Mouse (Mus musculus): ENCODE data around the gene Adcy9.

Gene Adcy9

DNA sequence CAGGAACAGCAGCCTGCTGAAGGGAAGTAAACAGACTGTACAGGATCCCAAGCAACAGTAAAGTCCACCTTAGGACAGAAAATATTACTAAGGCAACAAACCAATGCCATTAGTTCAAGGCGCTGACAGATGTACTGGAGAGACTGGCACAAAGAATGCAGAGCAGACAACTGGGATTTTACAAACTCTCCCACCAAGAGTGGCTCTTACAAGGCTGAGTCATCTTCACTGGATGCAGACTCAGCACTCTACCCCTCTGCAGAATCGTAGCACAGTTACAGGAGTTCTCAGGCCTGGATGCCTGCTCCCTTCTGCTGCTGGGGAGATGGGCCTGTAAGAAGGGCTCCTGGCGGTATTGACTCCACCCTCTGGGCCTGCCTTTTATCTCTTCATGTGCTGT is 99.4 kb downstream of the Adcy9 start:
- no peak for DNase-seq (ENCODE audit: low spot score in 2 of 2)

DNA sequence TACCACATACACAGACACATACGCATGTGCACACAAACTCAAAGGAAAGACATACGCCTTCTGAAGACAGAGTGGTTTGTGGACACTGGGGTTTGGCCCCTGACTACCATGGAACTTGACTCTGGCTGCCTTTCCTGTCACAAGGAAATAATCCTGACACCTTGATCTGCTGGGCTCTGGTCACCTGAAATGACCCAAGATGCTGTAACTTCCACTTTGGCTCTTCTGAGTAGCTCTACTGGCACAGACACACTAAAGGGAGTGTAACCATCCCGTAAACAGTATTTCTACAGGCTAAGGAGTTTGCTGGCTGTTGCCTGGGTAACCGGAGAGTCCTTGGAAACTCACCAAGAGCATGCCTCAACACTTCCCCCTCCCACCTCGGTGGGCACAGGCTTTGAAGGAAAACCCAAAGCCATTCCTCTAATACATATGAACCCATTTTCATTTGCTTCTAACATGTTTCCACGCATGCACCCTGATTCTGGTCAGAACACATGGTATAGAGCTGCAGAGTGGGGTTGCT is 102.2 kb downstream of the Adcy9 start:
- peak; percentile 42 to 46 for DNase-seq (ENCODE audit: low spot score in 2 of 2)

DNA sequence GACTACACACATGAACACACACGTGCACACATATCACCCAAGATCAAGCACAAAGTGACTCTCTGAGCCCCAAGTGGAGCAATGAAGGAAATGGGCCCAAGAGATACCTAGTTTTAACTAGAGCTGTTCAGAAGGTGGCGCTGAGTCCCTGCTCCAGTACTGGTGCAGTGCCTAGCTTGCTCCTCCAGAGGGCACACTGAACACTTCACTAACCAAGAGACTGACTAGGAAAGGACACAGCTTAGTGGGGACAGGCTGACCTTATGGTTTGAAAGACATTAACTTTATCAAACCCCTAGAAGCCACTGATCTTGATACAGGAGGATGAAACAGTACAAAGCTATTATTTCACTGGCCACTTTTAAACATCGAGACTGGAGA is 104.2 kb downstream of the Adcy9 start:
- peak; percentile 59 to 77 for DNase-seq (ENCODE audit: low spot score in 2 of 2)

DNA sequence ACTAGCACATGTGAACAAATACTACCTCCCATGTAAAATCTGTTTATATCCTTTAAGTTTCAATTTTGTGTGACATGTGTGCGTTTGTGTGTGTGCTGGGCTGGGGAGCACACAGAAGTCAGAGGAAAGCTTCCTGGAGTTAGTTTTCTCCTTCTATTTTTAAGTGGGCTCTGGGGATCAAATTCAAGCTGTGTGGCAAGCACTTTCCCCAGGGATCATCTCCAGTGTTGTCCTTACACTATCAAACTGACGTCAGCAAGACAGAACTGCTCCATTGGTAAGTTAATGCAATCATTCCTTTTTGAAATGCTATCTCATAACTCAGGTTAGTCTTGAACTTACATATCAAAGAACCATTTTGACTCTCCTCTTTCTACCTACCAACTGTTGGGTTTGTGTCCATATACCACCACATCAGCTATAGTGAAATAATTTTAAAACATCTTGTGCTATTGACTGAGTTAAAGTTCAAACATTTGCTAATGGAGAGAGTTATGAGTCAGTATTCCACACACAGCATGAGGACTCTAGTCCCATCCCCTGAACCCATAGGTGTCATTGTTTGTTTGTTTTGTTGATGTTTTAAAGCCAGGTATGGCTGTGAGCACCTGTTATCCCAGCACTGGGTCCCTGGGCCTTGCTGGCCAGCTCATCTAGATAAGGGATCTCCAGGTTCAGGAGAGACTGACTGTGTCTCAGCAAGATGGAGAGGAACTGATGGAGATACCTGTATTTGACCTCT is 104.8 kb downstream of the Adcy9 start:
- no peak for DNase-seq (ENCODE audit: low spot score in 2 of 2)

DNA sequence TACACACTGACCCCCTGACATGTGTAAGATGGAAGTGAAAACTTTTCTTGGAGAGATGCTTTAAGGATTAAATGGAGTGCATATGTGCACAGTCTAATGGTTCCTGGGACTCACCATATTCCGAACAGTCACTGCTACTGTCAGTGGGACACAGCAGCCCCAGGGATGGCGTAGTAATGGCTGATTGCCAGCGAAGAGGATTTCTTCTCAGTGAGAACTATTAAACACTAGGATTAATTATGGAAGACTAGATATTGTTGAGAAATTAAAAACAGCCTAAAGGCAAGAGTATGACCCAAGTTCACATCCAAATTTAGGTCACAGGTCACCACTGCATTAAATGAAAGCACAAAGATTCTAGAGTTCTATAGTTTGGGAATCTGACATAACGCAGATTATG is 105.4 kb downstream of the Adcy9 start:
- no peak for DNase-seq (ENCODE audit: low spot score in 2 of 2)

DNA sequence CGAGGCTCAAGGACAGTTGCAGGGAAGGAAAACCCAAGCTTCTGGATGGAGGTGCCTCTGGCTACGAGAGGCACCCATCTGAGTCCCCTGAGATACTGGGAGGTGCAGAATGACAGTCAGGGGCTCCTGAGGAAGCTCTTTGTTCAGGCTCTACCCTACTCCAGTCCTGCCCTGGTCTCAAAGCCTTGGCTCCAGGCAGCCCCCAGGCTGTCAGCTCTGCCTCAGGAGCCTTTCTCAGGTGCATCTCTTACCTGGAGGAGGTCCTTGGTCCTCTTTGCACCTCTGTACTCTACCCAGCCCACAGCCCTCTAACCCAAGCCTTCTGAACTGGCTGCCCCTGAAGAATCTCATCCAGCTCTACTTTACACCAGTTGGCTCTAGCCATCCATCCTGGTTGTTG is 108.3 kb downstream of the Adcy9 start:
- DNase-seq (ENCODE audit: low spot score in 2 of 2), result no peak

DNA sequence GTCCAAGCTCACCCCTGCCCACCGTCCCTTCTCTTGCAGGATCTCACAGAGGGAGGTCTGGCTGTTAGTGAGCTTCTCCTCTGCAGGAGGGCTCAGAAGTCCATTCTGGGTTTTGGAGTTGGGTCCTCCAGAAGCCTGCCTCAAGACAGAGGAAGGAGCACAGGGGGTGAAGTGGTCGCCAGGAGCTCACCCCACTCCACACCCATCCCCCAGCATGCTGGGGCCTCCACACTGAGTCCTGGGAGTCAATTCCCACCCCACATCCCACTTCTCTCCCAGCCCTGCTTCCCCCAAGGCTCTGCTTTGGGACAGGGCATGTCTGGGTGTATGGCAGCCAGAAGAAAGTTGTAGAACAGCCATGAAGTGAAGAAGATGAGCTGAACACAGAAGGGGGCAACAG is 108.7 kb downstream of the Adcy9 start:
- no peak for DNase-seq (ENCODE audit: low spot score in 2 of 2)

DNA sequence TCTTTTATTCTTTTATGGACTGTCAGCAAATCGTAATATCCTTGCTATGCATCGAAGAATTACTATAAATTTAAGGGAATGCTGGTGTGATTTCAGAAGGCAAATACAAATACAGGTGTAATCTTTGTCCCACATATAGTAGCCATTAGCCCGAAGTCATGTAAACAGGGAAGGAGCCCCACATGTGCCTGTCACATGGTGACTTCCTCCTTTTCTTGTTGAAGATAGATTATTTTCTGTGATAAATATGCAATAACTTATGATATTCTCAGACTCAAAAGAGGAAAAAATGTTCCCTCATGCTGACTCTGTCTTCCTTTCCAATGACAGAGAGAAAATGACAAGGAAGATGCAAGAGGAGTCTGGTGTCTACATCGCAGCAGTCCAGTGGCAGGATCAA is 112.5 kb downstream of the Adcy9 start:
- DNase-seq (ENCODE audit: low spot score in 2 of 2), result no peak

DNA sequence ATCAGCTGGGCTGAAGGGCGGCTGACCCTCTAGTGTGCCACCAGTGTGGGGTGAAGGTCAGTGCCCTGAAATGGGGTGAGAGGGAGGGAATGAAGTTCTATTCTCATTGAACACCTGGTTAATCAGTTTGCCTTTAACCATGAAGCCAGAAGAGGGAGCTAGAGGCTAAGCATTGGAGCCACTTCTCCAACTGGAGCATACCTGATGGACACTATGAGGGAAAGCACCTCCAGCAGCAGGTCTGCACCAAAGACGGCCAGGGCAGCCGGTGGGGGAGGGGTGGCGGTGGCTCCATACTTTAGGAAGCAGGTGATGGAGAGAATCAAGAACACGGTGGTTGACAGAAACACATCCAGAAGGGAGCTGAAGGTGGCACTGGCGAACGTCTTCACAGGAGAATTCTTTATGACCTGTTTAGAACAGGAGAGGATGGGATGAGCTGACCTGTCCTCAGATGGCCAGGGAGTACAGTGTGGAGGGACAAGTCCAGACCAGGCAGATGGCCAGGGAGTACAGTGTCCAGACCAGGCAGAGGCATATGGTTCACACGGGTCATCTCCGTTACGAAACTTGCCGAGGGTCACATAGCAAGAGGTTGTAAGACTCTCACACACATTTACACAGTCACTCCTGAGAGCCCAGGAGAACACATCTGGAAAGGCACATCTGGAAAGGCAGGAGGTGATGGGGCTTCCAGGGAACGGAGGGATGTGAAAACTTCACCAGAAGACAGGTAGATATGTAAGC is 115.9 kb downstream of the Adcy9 start:
- DNase-seq (ENCODE audit: low spot score in 2 of 2), result no peak

DNA sequence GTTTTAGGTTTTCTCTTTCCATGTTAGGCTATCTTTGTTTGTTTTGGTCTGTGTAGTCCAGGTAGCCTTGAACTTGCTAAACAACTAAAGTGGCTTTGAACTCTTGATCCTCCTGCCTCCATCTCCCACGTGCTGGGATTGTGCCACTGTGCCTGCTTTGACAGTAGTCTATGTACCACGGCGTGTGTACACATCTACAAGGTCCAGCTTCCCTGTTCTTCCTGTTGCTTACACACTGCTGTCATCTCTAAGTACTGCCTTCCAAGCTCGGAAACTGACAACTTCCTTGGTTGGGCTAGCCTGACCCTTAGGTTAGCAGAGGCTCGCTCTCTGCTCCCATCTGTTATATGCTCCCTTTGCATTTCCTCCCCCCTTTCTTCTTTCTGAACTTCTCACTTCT is 116.7 kb downstream of the Adcy9 start:
- DNase-seq (ENCODE audit: low spot score in 2 of 2), result no peak

DNA sequence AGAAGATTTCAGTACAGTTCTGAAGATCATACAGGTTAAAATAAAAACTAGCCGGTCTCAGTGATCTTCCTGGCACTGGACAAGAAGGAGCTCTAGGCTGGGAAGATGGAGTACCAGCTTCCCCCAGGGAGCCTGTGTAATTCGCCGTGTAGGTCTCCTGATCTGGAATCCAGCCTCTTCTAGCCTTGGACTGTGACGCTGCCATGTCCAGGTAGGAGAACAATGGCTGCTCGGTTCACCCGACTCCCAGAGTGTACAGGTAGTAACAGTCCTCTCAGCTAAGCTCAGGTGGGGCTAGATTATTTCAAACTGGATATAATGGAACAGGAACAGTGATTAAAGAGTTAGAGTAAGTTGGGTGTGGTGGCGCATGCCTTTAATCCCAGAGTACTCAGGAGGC is 120.0 kb downstream of the Adcy9 start:
- DNase-seq (ENCODE audit: low spot score in 2 of 2), result no peak

DNA sequence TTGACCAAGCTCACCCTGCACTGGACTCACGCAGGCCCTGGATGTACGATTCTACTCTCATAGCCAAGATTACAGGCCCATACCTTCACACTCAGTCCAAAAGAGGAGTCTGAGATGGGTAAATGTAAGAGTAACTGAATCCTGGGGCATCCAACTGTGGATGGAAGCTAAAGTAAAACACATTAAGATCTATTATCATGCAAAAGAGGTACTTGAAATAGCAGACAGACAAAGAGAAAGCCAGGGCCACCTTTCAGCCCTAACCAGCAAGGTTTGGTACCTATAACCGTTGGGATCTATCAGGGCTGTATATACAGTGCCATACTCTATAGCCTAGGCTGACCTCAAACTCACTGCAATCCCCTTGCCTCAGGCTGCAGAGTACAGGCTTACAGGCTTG is 127.0 kb downstream of the Adcy9 start:
- no peak for DNase-seq (ENCODE audit: low spot score in 2 of 2)

DNA sequence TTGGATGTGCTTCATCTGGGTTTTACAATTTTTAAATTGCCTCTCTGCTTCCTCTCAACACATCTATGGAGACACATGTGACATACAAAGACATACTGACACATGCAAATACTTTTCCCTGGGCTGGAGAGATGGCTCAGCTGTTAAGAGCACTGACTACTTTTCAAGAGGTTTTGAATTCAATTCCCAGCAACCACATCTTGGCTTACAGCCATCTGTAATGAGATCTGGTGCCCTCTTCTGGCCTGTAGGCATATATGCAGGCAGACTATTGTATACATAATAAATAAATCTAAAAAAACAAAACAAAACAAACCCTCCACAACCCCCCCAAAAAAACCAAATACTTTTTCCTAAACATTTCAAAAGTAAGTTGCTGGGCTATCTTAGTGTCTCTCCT is 130.8 kb downstream of the Adcy9 start:
- DNase-seq (ENCODE audit: low spot score in 2 of 2), result no peak

DNA sequence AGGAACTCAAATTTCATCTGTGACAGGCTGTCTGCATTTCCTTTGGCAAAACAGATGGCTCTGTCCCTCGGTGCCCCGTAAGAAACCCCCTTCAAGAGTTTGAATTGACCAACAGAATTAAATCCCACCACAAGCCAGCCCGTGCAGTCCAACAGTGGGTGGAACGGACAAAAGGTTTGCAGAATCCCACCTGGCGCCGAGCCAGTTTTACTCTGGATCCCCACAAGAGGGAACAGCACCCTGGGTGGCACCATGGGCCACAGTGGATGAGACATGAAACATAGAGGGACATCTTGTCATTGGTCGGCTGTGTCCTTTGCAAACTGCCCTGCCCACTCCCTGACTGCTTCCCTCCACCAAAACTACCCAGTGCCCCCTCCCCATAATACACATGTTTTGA is 133.7 kb downstream of the Adcy9 start:
- no peak for DNase-seq (ENCODE audit: low spot score in 2 of 2)

DNA sequence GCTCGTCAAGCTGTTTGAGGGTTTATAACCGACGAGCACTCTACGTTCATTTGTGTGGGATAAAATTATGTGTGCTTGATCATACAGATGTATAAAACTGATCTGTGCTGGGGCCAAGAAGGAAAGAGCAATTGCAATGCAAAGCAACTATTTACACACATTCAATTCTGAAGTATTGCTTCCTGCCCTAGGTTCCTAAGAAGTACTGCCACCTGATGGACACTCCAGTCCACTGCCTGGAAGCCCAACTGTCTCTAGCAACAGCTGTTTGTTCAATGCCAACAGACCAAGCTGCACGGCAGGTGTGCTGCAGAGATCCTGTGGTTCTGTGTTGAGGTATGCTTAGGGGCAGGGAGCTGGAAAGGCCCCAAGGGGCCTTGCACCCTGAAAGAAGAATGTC is 135.0 kb downstream of the Adcy9 start:
- DNase-seq (ENCODE audit: low spot score in 2 of 2), result no peak

DNA sequence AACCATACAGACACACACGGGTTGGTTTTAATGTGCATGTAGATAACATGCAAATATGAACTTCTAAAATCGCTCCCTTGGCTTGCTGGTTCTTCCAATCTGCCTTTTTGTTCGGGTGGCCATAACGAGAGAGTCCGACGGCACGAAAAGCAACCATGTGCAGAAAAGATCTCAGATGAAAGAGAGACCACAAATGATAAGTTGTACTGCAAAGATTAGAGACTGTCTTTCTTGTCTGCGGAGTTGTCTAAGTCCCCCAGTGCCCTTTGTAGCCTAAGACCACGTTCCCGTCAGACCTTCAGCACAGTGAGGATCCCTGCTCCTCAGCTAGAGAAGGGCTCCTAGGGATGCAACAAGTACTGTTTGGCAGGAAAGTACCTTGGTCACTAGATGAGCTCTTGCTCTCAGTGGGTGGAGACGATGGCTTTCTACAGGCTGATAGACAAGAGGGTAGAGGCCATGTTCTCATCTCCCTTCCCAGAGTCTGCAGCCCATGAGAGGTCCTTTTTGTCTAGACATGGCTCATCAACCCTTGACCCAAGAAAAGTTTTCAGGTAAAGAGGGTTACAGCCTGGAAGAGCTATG is 136.9 kb downstream of the Adcy9 start:
- DNase-seq (ENCODE audit: low spot score in 2 of 2), result no peak

DNA sequence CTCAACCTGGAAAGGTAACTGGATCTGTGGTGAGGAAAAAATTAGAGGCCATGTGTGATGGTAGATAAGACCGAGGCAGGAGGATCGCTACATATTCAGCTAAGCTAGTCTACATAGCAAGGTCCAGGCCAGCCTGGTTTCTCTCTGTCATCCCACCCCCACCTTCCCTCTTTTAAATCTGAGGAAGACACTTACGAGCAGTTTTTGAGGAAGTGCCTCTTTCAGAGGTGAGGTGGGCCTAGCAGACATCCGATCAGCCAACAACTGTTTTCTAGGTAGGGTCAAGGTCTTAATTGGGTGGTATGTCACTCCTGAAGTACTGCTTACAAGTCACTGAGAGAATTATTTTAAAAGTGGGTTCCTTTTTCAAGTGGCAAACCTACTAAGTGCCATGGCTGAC is 138.8 kb downstream of the Adcy9 start:
- DNase-seq (ENCODE audit: low spot score in 2 of 2), result no peak

DNA sequence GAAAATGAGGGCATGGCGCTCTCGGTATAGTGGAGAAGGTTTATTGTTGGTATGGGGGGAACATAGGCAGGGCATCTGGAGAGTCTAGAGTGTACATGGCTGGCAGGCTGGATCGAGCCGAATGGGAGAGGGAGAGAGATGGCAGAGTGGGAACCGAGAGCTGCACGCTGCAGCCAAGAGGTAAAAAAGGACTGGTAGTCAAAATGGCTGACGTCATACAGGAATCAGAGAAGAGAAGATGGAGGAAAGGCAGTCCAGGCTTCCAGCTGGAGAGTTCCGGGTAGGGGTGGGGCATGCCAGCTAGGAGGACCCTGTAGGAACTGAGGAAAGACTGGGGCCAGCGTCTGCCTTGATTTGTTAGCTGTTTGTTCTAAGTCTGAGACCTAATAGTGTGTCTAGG is 139.3 kb downstream of the Adcy9 start:
- DNase-seq (ENCODE audit: low spot score in 2 of 2), result no peak

DNA sequence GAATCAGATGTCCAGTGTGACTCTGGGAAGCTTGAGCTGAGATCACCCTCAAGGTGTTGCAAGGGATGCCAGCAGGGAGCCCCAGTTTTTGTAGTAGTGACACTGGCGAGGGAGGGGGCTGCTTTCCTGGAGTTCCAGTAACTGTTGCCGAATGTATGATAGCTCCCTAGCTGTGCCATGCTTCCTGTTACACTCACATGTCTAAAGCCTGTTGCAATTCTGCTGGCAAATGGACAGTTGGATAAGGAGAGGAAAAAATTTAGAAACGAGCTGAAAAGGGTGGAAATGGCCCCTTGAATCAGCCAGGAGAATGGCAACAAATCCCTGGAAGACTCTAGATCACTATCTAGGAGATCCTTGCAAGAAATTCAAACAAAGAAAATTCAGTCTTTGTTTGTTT is 140.7 kb downstream of the Adcy9 start:
- DNase-seq (ENCODE audit: low spot score in 2 of 2), result no peak

DNA sequence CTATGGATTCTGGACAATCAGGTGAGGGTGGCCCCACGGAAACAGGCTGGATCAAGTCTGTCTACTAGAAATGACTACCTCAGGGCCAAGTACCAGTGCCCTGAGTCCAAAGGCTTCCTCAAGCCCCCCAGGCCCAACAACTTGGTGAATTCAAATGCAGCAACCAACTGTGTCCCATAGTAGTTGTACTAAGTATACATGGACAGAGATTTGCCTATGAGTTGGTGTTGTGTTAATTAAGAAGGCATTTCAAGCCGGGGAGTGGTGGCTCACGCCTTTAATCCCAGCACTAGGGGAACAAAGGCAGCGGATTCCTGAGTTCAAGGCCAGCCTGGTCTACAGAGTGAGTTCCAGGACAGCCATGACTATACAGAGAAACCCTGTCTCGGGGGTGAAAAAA is 143.7 kb downstream of the Adcy9 start:
- DNase-seq (ENCODE audit: low spot score in 2 of 2), result no peak

DNA sequence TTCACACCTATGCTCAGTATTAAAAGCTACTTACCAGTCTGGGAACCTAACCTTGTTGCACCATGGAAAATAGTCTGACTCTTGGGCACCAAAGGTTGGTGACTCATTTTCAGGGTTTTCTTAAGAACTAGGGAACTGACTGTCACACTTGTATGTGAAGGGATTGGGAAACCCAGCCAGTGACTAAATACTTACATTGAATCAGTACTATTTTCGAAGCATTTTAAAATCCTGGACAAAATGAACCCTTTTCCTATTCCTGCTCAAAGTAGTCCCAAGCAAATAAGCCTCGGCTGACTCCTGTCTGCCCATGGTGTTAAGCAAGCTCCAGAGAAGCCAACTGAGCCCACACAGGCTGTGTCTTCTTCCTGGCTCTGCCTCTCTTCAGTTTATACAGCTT is 144.1 kb downstream of the Adcy9 start:
- no peak for DNase-seq (ENCODE audit: low spot score in 2 of 2)

DNA sequence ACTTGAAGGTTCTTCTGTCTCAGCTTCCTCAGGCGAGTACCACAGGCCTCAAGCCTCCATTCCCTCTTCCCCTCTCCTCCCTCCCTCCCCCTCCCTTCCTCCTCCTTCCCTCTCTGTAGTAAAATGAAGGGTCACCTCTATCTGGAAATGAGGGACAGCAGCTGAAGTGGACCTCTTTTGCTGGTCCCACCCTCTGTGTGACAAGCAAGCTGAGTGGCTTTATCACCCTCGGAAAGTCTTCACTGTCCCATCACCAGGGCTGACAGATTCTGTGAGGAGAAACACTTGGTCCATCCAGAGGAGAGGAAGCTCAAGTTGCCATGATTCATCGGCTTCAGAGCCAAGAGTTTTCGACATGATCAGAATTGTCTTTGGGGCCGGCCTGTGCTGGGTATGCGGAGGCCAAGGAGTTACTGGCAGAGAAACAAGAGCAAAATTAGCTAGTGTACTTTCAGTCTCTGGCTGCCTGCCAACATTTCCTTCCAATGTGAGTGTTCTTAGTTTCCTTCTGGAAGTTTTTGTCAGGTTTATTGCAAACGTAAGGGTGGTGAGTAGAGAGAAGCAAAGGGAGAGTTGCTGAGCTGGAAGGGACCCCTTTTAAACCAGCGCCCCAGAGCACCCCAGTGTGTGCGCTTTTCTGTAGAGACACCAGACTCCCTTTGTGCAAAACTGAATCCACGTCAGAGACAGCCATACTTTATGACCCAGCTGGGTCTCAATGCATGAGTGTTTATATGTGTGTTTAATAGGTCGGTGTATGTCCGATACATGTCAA is 146.4 kb downstream of the Adcy9 start:
- peak; percentile 54 to 58 for DNase-seq (ENCODE audit: low spot score in 2 of 2)
